Mouse (Mus musculus) embryonic facial prominence, embryonic 14.5 days (tissue): ENCODE measurements around the gene Sgo1. TPM values are rescaled to one million over a fixed set of nuclear protein-coding genes. Genes with fewer than 3 reads are reported as not detected.
"Not testable (repeated sequence)": the region's sequence is repeated elsewhere in the genome, so short reads cannot be mapped to it uniquely, and the experiment has no call there.

ENCODE experiments used
- ATAC-seq: fragments of 200-750 bp; cut with Nextera tagmentation; 2 replicates; pipeline ENCODE4 v1.8.0; 2017; ENCODE audit warnings: low read depth, moderate number of reproducible peaks, moderate TSS enrichment
- DNase-seq: peaks from one replicate; pipeline ENCODE4 v3.0.0-alpha.2; 2015; ENCODE audit warnings: low spot score
- H3K27ac ChIP-seq: fragments of 300-500 bp; sonication (generic); replicated peaks from 2 replicates; pipeline ENCODE4 v1.5.1; 2014; ENCODE audit warnings: low read depth, mild to moderate bottlenecking, low read length, moderate library complexity
- H3K27me3 ChIP-seq: fragments of 300-500 bp; sonication (generic); replicated peaks from 2 replicates; pipeline ENCODE4 v1.6.1; 2014; ENCODE audit warnings: low read length; ENCODE audit not compliant: control insufficient read depth, insufficient read depth
- H3K36me3 ChIP-seq: fragments of 300-500 bp; sonication (generic); 2 replicates; pipeline ENCODE4 v1.6.1; 2014; ENCODE audit warnings: low read length, mixed read lengths; ENCODE audit not compliant: control insufficient read depth, insufficient read depth
- H3K4me1 ChIP-seq: fragments of 300-500 bp; sonication (generic); 2 replicates; pipeline ENCODE4 v1.6.1; 2014; ENCODE audit warnings: antibody characterized with exemption, low read length; ENCODE audit not compliant: control insufficient read depth, insufficient read depth
- H3K4me2 ChIP-seq: fragments of 300-500 bp; sonication (generic); 2 replicates; pipeline ENCODE4 v1.6.1; 2014; ENCODE audit warnings: low read depth, mild to moderate bottlenecking, low read length, moderate library complexity, mixed read lengths
- H3K4me3 ChIP-seq: fragments of 300-500 bp; sonication (generic); 2 replicates; pipeline ENCODE4 v1.5.1; 2014; ENCODE audit warnings: low read depth, mild to moderate bottlenecking, low read length
- H3K9ac ChIP-seq: fragments of 300-500 bp; sonication (generic); 2 replicates; pipeline ENCODE4 v1.6.1; 2014; ENCODE audit warnings: low read depth, mild to moderate bottlenecking, low read length, moderate library complexity, mixed read lengths
- H3K9me3 ChIP-seq: fragments of 300-500 bp; sonication (generic); 2 replicates; pipeline ENCODE4 v1.6.1; 2016; ENCODE audit warnings: low read length; ENCODE audit not compliant: control insufficient read depth
- WGBS: fragments of 180-500 bp; shearing (Covaris S2); extraction: QIAGEN DNeasy Blood & Tissue Kit; methylation state at CpG from one replicate; pipeline ENCODE4 v1.1.7; 2014; 5-methylcytosine and 5-hydroxymethylcytosine counted together
- polyA plus RNA-seq: library from polyadenylated mRNA; unstranded; fragments of >200 nt; fragmentation: Nextera tagmentation; extraction: Ambion mirVana; gene quantifications from 2 replicates; pipeline ENCODE4 v1.2.1, GENCODE M21; 2014

Gene Sgo1
- polyA plus RNA-seq, 1 experiment from 2014 or later = 22.8 TPM

GRCm38 (mm10) chr17:53658668-53659067 is 30.5 kb downstream of the Sgo1 start:
- no peak for DNase-seq
- no peak for ATAC-seq
- 85% methylated on average over 2 of the region's 2 CpGs for WGBS

GRCm38 (mm10) chr17:53657391-53657790 is 31.7 kb downstream of the Sgo1 start:
- ATAC-seq, H3K9ac ChIP-seq, H3K27me3 ChIP-seq, H3K4me2 ChIP-seq, H3K9me3 ChIP-seq, H3K4me3 ChIP-seq, H3K4me1 ChIP-seq, DNase-seq, H3K27ac ChIP-seq: not testable (repeated sequence)
- H3K36me3 ChIP-seq = peaks cover 36% of the 10 kb centered on the region
- WGBS = 66% methylated on average over 2 of the region's 2 CpGs

More at GRCm38 (mm10) chr17:53658668-53659067, 30.5 kb downstream of the Sgo1 start:
- H3K9me3 ChIP-seq = no peaks in the 10 kb centered on the region
- peaks cover 33% of the 10 kb centered on the region for H3K36me3 ChIP-seq
- H3K4me3 ChIP-seq = no peak overlapping the region
- H3K9ac ChIP-seq = no peak overlapping the region
- H3K27ac ChIP-seq = no peak overlapping the region
- no peak overlapping the region for H3K4me2 ChIP-seq
- H3K27me3 ChIP-seq = no peaks in the 10 kb centered on the region
- no peaks in the 10 kb centered on the region for H3K4me1 ChIP-seq

- Histone ChIP-seq H3K27me3 (no peaks in the 10 kb centered on the region), H3K9ac (no peak overlapping the region), H3K4me3 (no peak overlapping the region), H3K27ac (no peak overlapping the region), H3K4me1 (no peaks in the 10 kb centered on the region), H3K9me3 (no peaks in the 10 kb centered on the region), H3K36me3 (peaks cover 32% of the 10 kb centered on the region), H3K4me2 (no peak overlapping the region)
- WGBS = 61% methylated on average over 6 of the region's 6 CpGs
- DNase-seq = no peak
- ATAC-seq = no peak
These were observed 32.7 kb downstream of the Sgo1 start for GRCm38 (mm10) chr17:53656369-53656860.

- ATAC-seq (peak; percentile 57; the same call in 1 of the 2 replicates), DNase-seq (peak; percentile 8)
- Histone ChIP-seq H3K9me3 (no peaks in the 10 kb centered on the region), H3K27me3 (no peaks in the 10 kb centered on the region), H3K9ac (no peak overlapping the region), H3K4me2 (no peak overlapping the region), H3K4me1 (no peaks in the 10 kb centered on the region), H3K27ac (no peak overlapping the region), H3K4me3 (no peak overlapping the region), H3K36me3 (peaks cover 32% of the 10 kb centered on the region)
- WGBS = 78% methylated on average over 2 of the region's 2 CpGs
These were observed 33.2 kb downstream of the Sgo1 start for GRCm38 (mm10) chr17:53655959-53656358.

- no peak for ATAC-seq
- 87% methylated on average over 6 of the region's 6 CpGs for WGBS
These were observed 34.1 kb downstream of the Sgo1 start for GRCm38 (mm10) chr17:53655081-53655480.

GRCm38 (mm10) chr17:53654596-53654995 is 34.5 kb downstream of the Sgo1 start:
- H3K36me3 ChIP-seq = peaks cover 20% of the 10 kb centered on the region
- H3K4me2 ChIP-seq = no peak overlapping the region
- no peak overlapping the region for H3K4me3 ChIP-seq
- H3K4me1 ChIP-seq = no peaks in the 10 kb centered on the region
- no peak overlapping the region for H3K9ac ChIP-seq
- no peak overlapping the region for H3K27ac ChIP-seq
- no peaks in the 10 kb centered on the region for H3K27me3 ChIP-seq
- H3K9me3 ChIP-seq = no peaks in the 10 kb centered on the region
- WGBS = 91% methylated on average over 4 of the region's 4 CpGs
- ATAC-seq (no peak), DNase-seq (no peak)

More at GRCm38 (mm10) chr17:53655081-53655480, 34.1 kb downstream of the Sgo1 start:
- Histone ChIP-seq H3K27me3 (no peaks in the 10 kb centered on the region), H3K36me3 (peaks cover 24% of the 10 kb centered on the region), H3K9ac (no peak overlapping the region), H3K4me2 (no peak overlapping the region), H3K4me3 (no peak overlapping the region), H3K27ac (no peak overlapping the region), H3K9me3 (no peaks in the 10 kb centered on the region), H3K4me1 (no peaks in the 10 kb centered on the region)
- DNase-seq = no peak

- H3K27me3 ChIP-seq = no peaks in the 10 kb centered on the region
- H3K4me3 ChIP-seq = no peak overlapping the region
- H3K4me2 ChIP-seq = no peak overlapping the region
- no peaks in the 10 kb centered on the region for H3K4me1 ChIP-seq
- no peaks in the 10 kb centered on the region for H3K9me3 ChIP-seq
- H3K27ac ChIP-seq = no peak overlapping the region
- no peak overlapping the region for H3K9ac ChIP-seq
- DNase-seq (no peak), ATAC-seq (no peak)
- WGBS = 75% methylated on average over 2 of the region's 2 CpGs
- peaks cover 38% of the 10 kb centered on the region for H3K36me3 ChIP-seq
These were observed 38.9 kb downstream of the Sgo1 start for GRCm38 (mm10) chr17:53650251-53650661.

GRCm38 (mm10) chr17:53643360-53643759 is 45.8 kb downstream of the Sgo1 start:
- WGBS = 89% methylated on average over 4 of the region's 4 CpGs
- ATAC-seq (no peak), DNase-seq (no peak)
- peaks cover 63% of the 10 kb centered on the region for H3K36me3 ChIP-seq
- H3K4me3 ChIP-seq = no peak overlapping the region
- H3K9ac ChIP-seq = no peak overlapping the region
- no peaks in the 10 kb centered on the region for H3K9me3 ChIP-seq
- no peaks in the 10 kb centered on the region for H3K4me1 ChIP-seq
- H3K4me2 ChIP-seq = no peak overlapping the region
- no peak overlapping the region for H3K27ac ChIP-seq
- H3K27me3 ChIP-seq = no peaks in the 10 kb centered on the region

- Histone ChIP-seq H3K27ac (no peak overlapping the region), H3K9me3 (no peaks in the 10 kb centered on the region), H3K4me1 (no peaks in the 10 kb centered on the region), H3K4me2 (no peak overlapping the region), H3K36me3 (0 out of 2 replicates have a peak, but pooled peaks cover 8% of the 10 kb centered on the region), H3K27me3 (no peaks in the 10 kb centered on the region), H3K9ac (no peak overlapping the region), H3K4me3 (no peak overlapping the region)
- no peak for ATAC-seq
- DNase-seq = no peak
These were observed 57.8 kb downstream of the Sgo1 start for GRCm38 (mm10) chr17:53631344-53631743.
